Mouse (Mus musculus) thymus, postnatal 4 days (tissue): ENCODE data around the gene Dnajc6.

Source experiments
- DNase-seq: peaks from one replicate; pipeline ENCODE4 v3.0.0; 2021

The Dnajc6 gene

DNA sequence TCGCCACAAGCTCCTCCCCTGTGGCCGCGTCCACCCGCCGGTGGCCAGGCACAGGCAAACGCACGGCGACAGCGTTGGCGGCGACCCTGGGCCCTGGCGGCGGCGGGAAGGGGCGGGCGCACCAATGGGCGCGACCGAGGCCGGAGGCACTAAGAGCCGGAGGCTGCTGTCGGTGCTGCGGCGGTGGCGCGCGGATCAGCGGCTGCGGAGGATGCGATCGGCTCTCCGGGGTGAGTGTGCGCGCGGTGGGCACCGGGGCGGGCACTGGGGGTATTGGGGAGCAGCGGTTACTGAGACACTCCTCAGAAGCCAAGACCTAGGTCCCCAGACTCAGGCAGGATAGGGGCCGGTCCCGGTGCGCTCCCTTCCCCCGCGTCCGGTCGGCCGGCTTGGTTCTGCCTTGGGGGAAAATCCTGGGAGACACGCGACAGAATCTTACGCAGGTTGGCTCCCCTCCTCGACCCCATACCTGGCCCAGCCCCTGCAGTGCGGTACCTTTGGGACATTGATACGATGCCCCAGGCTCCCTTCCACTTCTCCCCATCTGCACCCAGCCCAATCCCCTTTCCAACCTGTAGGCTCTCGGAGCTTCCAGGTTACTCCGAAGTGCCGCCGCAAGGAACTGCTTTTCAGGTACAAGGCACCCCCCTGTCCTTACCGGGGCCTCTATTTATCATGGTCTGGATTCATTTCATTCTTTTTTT, at the start of gene Dnajc6:
Gene Dnajc6 (plus strand): TSS at position 115 of the 704 bp plus-strand sequence.
- peak; percentile 75 for DNase-seq

DNA sequence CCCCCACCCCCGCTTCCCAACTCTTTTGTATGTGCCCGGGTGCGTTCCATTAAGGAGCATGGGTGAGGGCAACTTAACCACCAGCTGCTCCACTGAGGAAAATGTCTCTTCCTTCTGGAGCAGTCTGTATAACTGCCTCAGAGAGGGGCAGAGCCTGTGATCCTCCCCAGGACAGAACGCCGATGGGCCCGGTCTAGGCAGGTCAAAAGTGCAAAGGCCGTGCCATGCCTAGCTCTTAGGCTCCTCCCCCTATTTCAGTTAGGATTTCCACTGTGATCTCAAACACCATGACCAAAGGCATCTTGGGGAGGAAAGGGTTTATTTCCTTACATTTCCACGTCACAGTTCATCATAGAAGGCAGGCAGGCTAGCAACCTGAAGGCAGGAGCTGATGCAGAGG, 47.7 kb upstream of the Dnajc6 start:
- no peak for DNase-seq

DNA sequence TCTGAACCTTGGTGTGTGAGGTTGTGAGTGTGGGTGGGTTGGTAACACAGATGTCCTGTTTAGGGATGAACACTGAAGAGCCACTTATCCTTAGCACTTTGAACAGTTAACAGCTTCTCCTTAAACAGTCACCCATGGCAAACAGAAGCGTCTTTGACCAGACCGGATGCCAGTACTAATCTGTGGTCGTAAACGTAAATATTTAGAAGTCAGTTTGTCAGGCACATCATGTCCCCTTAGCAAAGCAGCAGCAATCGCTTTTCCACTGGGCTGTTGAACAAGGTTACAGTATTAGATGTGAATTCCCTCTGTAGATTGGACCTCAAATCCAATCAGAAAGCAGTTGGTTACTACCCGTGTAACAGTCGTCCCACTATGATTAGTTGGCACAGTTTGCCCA, 47.1 kb upstream of the Dnajc6 start:
- no peak for DNase-seq

DNA sequence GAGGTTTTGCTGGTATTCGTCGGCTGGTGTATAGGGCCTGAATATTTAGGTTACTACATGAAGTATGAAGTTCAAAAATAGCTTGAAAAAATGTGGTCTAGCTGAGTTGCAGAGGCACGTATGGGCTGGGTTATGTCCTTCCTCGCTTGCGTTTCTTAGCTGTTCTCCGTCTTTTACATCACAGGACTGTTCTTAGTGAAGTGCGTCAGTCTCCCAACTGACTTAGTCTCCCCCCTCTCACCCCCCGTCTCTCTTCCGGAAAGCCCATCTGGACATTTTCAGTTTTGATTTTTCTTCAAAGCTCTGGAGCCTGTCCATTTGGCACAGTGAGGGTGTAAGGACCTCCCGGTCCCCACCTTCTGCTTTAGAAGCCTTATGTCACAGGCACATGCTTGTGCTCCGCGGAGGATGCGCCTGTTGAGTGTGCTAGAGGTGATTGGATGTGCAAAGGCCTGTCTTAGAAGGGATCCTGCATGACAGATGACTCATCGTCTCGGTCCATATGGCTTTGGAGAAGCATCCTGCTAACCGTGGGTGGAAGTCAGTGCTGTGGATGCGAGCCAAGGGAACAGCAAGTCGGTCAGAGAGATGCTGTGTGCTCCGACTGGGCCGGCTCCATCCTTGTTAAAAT, 46.2 kb upstream of the Dnajc6 start:
- no peak for DNase-seq

DNA sequence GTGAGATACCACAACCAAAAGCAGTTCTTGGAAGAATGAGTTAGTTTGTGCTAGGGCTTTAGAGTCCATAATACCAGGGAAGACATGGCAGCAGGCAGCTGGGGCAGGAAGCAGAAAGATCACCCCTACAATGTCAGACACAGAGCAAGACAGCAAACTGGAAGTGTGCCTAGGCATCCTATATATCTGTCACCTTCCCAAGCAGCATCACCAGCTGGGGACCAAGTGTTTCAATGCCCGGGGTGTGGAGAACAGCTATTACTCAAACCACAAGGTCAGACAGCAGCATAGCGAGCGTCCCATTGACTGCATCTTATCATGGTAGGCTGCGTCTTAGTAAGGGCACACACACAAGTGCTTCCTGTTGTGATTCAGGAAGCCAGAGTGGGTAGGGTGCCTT, 45.4 kb upstream of the Dnajc6 start:
- DNase-seq = no peak

DNA sequence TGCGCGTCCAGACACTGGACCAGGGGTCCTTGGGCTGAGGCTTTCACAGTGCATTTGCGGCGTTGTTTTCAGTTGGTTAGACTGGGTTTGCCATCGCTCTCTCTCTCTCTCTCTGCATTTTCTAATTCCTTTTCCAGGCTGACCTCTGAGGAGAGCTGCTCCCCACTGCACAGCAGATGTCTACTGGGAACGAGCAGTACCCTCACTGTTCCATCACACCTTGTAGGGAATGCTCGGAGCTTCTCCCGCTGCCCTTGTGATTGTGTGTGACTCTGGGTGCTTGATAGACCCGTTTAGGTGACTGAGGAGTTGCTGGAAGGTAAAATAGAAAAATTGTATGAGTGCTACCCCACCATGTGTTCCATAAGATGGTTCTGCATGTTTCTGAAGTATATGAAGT, 43.6 kb upstream of the Dnajc6 start:
- no peak for DNase-seq

DNA sequence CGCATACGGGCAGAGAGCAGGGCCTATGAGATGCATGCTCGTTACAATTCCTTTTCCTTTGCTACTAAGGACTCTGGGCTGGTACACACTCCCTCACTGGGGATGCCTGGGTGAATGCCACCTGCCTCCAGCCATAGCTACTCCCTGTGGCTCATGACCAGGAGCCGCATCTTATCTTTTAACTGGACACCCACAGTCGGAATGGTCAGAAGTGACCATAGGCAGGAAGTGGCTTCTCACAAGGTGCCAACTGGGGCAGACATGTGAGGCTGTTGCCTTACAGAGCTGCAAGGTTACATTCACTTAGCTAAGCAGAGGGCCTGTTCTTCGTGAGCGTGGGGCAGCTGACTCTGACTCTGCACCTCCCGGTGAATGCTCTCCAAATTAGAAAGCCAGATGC, 39.3 kb upstream of the Dnajc6 start:
- no peak for DNase-seq

DNA sequence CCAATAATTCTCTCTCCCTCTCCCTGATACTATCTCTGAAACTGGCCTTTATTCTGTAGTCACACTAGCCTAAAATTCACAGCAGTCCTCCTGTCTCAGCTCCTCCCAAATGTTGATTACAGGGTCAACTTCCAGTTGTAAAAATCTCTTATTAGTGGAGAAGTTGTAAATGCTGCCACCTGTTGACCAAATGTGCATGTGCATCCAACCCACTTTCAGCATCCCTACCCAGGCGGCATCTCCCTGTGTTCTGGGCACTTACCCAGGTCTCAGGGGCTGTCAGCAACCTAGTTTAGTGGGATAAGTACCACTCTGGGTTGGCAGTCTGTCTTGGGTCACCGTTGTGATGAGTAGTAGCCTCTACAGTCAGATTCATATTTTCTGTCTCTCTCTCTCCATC, 38.1 kb upstream of the Dnajc6 start:
- DNase-seq = peak; percentile 57

DNA sequence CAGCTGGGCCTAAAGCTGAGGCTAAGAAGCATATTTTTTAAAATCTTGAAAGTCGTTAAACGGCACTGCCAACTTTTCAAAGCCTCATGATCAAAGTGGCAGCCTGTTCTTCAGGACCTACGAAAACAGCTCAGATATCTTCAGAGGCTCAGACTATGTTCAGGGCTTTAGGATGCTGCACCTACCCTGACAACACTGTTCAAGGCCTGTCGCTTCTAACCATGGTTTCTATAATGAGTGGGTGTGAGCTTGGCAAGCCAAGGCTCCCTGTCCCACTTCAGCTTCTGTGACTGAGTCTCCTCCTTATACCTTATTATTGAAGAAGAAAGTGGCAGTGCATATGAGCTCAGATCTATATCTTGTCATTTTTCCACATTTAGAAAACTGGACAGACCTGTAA, 37.1 kb upstream of the Dnajc6 start:
- no peak for DNase-seq

DNA sequence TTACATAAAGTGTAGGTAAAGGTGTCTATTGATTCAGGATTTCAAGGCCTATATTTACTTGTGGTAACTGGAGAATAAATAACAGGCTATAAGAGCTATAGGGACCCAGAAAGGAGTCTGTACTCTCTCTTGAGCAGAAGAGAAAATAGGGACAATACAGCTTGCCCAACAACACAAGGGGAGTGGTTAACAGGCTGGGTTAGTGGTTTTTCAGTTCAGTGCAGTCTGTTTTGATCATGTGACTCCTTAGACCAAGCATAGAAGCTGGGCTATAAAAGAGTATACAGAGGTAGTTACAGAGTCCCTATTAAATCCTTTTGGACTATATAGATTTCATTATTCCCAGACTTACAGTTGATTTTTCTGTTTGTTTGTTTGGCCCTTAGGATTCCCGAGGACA, 36.3 kb upstream of the Dnajc6 start:
- no peak for DNase-seq

DNA sequence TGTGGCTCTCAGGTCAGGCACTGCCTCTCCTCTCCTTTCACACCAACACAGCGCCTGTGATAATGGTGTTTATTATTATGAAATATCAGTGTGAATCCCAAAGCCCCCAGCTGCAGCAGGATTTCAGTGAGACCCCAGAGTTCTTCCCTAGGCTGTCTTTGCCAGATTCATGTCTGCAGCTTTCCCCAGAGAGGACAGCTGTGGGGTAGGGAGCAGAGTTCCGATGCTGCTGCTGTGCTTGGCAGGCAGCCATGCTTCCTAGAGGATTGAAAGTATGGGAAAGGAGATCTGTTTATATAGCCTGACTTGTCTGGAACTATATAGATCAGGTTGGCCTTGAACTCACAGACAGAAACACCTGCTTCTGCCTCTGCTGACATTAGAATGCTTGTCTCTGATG, 34.4 kb upstream of the Dnajc6 start:
- no peak for DNase-seq

DNA sequence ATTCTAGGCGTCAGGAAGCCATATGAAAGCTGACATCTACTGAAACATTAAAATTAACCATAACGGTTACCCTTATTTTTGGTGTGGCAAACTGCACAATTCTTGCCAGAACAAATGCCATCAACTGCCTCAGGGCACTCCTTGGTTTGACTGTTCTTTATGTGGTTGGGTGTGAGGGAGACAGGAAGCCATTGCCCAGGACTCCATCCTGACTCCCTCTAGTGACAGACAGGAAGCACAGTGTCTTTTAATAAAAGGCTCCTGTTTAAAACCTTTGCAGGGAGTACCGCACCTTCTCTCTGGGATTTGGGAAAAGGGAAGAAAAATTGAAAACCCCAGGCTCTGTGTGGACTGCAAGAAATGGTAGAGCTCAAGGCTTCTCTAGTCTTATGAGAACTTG, 30.2 kb upstream of the Dnajc6 start:
- DNase-seq = no peak

DNA sequence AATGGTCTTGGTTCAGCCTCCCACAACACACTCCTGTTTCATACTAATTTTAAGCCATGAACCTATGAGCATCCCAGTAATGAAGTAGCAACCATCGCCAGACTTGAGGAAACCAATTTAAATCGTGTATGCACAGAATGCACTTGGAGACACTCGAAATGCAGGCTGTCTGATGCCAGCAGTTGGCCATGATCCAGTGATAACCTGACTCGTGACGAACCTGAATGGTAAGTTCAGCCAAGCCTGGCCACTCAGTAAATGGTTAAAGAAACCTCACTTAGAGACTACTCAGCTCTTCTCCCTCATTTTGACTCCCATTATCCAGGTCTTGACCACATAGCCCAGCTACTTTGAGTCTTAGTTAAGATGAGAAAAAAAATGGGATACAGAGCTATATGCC, 27.2 kb upstream of the Dnajc6 start:
- DNase-seq = no peak

DNA sequence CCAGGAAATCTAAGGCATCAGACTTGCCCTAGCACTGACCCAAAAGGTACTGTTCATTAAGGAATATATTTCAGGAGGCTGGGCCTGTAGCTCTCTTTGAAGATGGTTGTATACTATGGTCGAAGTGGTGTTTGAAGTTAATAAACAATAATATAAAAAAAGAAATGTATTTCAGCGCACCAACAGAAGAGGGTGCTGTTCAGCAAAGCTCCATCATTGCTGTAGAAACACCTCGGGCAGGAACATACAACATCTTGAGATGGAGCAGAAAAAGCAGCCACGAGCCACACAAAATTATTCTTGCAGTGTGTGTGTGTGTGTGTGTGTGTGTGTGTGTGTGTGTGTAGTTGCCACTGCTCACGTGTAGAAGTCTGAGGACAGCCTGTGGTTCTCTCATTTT, 25.9 kb upstream of the Dnajc6 start:
- peak; percentile 15 for DNase-seq

DNA sequence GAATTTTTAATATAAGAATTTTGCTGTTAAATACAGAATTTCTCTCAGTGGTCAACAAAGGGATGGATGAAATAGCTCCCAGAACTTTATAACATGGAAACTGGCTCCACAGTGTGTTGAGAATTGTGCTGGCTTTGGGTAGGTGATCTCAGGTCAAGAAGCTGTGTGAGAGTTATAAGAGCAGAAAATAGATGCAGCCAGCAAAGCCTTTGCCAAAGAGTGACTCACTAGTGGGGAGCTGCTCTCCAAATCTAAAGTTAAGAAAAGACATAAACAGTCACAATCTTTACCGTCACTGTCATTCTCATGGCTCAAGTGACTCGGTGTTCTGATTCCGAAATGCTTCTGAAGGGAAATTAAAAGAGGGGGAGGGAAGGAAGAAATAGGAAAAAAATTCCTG, 23.7 kb upstream of the Dnajc6 start:
- no peak for DNase-seq

DNA sequence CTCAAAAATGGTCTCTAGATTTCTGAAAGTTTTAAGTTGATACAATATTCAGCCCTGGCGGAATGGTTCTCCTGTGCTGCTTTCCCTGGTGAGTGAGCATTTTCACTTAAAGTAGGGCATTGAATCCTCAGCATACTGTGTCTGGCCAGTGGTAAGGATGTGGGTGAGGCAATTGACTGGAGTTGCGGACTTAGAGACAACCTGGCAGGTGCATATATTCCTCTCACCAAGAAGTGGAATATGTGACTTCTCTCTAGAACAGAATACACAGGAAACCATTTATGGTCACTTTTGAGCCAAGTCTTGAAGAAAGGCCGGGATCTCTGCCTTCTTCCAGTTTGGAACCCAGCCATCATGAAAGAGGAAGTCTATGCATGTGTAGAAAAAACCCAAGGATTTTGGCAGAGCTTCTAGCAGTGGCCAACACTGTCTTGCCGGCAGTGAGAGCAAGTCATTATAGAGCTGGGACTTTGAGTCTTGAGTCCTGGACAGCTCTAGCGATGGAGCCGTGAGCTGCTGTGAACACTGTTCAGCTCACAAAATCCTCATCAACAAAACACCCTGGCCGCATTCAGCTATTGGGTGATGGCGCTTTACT, 6.0 kb upstream of the Dnajc6 start:
- no peak for DNase-seq

DNA sequence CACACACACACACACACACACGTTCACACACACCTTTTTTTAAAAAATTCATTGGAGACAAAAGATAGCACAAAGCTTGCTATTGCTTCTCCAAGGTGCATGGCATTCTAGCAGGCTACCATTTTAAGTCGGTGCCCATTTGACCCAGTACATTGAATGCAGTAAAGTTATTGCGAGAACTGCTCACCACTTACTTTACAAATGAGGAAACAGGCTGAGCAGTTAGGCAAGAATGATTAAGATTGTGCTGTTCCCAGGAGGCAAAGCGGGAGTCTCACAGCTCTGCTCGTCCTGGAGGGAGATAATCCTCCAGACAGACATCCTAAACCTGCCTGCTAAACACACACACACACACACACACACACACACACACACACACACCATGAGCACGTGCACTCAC, 4.7 kb upstream of the Dnajc6 start:
- DNase-seq = no peak

DNA sequence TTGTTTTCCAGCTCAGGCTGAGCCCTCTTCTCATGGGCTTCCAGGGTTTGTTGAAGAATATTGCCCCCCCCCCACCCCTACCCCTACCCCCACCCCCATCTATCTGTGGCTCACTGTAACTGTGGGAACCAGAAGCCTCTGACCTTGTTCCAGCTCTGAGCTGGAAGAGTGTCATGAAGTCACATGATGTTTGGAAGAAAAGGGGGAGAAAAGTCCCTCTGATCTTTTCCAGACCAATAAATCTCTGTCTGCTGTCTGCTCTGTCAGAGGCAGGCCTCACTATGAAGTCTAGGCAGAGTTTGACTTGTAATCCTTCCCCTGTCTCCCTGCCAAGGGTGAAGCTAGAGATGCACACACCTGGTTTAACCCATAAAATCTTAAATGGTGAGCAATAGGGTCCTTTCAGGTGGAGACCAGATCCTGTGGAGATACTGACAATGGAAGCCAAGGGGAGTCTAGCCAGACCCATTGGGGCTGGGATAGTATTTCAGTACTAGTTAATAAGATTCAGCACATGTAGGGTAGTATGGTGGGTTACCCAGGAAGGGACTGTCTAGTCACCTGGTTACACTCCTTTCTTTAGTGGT, 2.7 kb upstream of the Dnajc6 start:
- no peak for DNase-seq

DNA sequence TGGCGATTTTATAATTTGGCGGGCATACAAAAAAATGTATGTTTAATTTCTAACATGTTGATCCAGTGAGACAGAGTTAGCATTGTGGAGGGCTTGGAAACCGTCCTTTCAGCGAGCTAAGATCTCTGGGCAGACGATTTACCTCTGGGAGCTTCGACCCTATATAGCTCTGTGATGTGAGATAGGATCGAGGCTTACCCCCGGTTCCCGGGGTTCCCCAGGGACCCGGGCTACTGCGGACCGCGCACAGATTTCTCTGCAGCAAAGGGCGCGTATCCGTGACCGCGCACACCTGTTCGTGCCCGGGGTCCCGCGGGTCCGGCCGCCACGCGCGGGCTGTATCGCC, 287 bp upstream of the Dnajc6 start:
- no peak for DNase-seq

DNA sequence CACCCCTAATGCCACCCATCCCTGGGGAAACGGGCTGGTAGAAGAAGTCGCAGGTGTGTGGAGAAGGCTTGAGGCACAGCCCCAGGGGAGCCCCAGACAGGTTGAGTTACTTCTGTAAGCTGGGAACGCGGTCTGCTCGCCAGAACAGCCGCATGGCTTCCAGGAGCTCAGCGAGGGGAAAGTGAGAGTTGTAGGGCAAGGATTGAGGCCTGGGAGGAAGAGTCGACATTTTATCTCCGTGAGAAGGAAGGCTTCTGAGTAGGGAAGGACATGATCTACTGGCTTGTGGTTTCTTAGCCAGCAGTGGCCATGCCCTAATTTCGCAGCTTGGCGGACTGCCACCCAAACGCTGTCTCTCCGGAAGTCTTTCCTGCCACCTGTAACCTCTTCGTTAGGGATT, 888 bp downstream of the Dnajc6 start:
- no peak for DNase-seq

DNA sequence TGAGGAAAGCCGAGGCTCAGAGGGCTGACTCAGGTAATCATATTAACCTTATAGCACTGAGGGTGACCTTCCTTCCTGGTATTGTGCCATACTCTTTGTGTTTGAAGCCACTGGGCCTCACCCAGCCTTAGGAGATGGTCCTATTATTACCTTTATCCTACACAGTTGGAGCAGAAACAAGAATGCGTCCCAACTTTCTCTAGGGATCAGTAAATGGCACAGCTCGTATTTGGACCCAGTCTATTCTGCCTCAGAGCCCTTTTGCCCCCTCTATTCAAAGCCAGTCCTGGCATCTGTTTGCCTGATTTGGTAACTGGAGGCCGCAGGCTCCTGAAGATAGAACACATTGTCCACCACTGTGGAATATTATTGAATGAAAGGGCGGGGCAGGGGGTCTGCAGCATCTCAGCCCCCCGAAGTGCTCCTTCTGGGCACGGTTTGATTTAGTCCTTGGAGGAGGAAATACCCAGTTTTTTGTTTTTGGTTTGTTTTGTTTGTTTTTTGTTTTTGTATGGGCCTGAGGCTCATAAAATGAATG, 8.1 kb downstream of the Dnajc6 start:
- no peak for DNase-seq

DNA sequence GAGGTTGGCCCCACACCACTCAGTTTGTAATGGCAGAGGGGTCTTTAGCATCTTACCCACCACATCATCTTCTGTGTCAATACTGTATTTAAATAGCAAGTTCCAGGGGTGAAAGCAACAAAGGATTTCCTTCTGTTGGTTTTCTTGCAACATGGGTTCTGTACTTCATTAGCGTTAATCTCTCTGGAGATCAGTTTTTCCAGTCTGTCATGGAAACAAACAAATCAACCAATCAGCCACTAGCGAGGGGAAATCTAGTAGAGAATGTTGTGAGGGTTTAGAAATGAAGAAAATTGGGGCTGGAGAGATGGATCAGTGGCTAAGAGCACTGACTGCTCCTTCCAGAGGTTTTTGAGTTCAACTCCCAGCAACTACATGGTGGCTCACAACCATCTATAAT, 9.5 kb downstream of the Dnajc6 start:
- DNase-seq = no peak

DNA sequence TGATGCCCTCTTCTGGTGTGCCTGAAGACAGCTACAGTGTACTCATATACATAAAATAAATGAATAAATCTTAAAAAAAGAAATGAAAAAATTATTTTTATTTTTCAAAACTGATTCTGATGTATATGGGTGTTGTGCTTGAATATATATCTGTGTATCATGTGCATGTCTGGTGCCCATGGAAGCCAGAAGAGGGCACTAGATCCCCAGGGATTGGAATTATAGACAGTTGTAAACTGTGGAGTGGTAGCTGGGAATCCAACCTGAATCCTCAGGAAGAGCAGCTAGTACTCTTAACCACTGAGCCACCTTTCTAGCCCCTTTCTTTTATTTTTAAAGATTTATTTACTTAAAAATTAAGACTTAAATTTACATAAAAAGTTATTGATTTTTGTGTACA, 9.9 kb downstream of the Dnajc6 start:
- no peak for DNase-seq
